Mouse (Mus musculus): ENCODE results near the gene Primpol. TPM values are rescaled to one million over a fixed set of nuclear protein-coding genes. Genes with fewer than 3 reads are reported as not detected.

Primpol gene
- polyA plus RNA-seq, 1 experiment from 2014 or later: 14.9 TPM

DNA sequence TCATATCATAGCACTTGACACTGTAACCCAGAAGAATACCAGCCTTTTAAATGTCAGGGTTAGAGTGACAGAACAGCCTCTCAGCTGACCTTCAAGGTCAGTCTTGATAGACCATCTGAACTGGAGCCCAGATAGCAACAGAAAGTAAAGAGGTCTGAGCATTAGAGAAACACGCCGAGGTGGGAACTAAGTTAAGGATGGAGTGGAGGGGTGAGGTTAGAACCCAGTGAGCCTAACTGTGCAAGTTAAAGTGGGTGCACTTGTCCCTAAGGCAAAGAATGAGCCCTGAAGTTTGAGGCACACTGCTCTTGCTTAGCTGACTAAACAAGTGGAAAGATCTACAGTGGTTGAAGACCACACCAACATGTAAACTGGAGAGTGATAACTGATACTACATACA lies 18.9 kb downstream of the Primpol start:
- Histone ChIP-seq H3K27me3 (ENCODE audit: control insufficient read depth, insufficient read depth, low read length) (no peaks in the 10 kb centered on the region), H3K36me3 (ENCODE audit: control insufficient read depth, insufficient read depth, low read length) (no peaks in the 10 kb centered on the region), H3K4me2 (ENCODE audit: low read depth, low read length, severe bottlenecking) (no peak overlapping the region), H3K4me1 (replicated peaks; ENCODE audit: control insufficient read depth, insufficient read depth, low read length) (no peaks in the 10 kb centered on the region), H3K9ac (ENCODE audit: low read length) (no peak overlapping the region), H3K27ac (ENCODE audit: low read depth, low read length) (no peak overlapping the region), H3K4me3 (ENCODE audit: low read depth, low read length) (no peak overlapping the region), H3K9me3 (ENCODE audit: control insufficient read depth, low read length) (no peaks in the 10 kb centered on the region)
- 86% methylated on average over 2 of the region's 2 CpGs for whole genome bisulfite sequencing
- ATAC-seq (replicated peaks; ENCODE audit: low FRiP score): no peak
- no peak for DNase-seq (ENCODE audit: low spot score)

DNA sequence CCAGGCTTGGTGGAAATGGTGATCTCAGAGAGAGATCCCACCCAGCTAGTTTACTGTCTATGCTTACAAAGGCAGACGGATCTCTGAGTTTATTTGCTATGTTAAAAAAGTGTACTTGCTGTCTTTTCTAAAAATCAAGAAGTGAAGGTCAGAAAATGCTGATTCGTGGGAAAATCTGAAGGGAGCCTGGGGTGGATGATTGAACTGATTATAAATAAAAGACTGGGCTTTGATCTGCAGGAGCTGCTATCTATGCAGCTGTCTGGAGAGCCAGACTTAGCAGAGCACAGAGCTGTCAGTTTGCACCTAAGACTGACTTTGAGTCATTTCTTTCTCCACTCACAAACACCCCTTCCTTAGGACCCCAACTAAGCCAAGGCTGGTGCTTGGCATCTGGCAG lies 19.6 kb downstream of the Primpol start:
- H3K27me3 ChIP-seq (ENCODE audit: control insufficient read depth, insufficient read depth, low read length): no peaks in the 10 kb centered on the region
- no peak overlapping the region for H3K4me2 ChIP-seq (ENCODE audit: low read depth, low read length, severe bottlenecking)
- DNase-seq (ENCODE audit: low spot score): no peak
- H3K9me3 ChIP-seq (ENCODE audit: control insufficient read depth, low read length): no peaks in the 10 kb centered on the region
- no peak overlapping the region for H3K27ac ChIP-seq (ENCODE audit: low read depth, low read length)
- 82% methylated on average over 2 of the region's 2 CpGs for WGBS
- H3K4me1 ChIP-seq (replicated peaks; ENCODE audit: control insufficient read depth, insufficient read depth, low read length): no peaks in the 10 kb centered on the region
- no peak for ATAC-seq (replicated peaks; ENCODE audit: low FRiP score)
- no peak overlapping the region for H3K4me3 ChIP-seq (ENCODE audit: low read depth, low read length)
- no peaks in the 10 kb centered on the region for H3K36me3 ChIP-seq (ENCODE audit: control insufficient read depth, insufficient read depth, low read length)
- no peak overlapping the region for H3K9ac ChIP-seq (ENCODE audit: low read length)

DNA sequence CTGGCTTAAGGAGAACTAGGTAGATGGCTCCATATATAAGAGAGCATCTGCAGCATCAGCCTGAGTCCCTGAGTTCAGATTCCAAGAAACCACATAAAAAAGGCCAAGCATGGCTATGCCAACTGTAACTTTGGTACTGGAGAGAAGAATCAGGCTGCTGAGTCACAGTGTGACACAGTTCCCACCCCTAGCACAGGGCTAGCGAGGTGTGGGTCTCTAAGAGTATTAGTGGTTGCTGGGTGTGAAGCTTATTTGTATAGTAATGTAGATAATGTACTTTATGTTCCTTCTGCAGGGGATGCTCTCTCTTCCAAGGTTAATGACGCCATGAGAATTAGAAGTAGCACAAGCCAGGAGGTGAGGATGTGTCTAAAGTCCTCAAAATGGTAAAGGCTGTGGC lies 20.5 kb downstream of the Primpol start:
- H3K27ac ChIP-seq (ENCODE audit: low read depth, low read length): no peak overlapping the region
- DNase-seq (ENCODE audit: low spot score) (no peak), ATAC-seq (replicated peaks; ENCODE audit: low FRiP score) (no peak)
- no peaks in the 10 kb centered on the region for H3K4me1 ChIP-seq (replicated peaks; ENCODE audit: control insufficient read depth, insufficient read depth, low read length)
- WGBS: 84% methylated on average over 2 of the region's 2 CpGs
- H3K9me3 ChIP-seq (ENCODE audit: control insufficient read depth, low read length): no peaks in the 10 kb centered on the region
- no peak overlapping the region for H3K4me2 ChIP-seq (ENCODE audit: low read depth, low read length, severe bottlenecking)
- no peak overlapping the region for H3K4me3 ChIP-seq (ENCODE audit: low read depth, low read length)
- no peak overlapping the region for H3K9ac ChIP-seq (ENCODE audit: low read length)
- H3K36me3 ChIP-seq (ENCODE audit: control insufficient read depth, insufficient read depth, low read length): no peaks in the 10 kb centered on the region
- no peaks in the 10 kb centered on the region for H3K27me3 ChIP-seq (ENCODE audit: control insufficient read depth, insufficient read depth, low read length)

- WGBS: 91% methylated on average over 2 of the region's 2 CpGs
- ATAC-seq (replicated peaks; ENCODE audit: low FRiP score): no peak
These were observed 21.4 kb downstream of the Primpol start for GRCm38 (mm10) chr8:46595593-46595992.

DNA sequence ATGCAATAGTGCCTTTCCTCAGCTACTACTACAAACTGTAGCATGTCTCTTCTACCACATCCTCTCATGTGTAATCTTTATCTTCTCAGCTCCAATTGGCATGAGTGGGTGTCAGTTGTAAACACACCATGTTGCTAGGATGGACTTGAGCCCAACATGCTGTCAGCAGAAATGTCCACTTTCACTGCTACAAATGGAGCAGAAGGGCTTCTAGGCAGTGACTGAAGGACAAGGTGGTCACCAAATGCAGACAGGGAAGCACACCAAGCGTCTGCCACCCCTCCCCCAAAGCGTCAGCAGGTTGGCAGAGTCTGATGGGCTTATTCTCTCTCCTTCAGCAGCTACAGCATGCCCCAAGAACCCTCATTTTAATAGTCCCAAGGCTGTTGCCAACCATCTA lies 23.2 kb downstream of the Primpol start:
- H3K27me3 ChIP-seq (ENCODE audit: control insufficient read depth, insufficient read depth, low read length): no peaks in the 10 kb centered on the region
- DNase-seq (ENCODE audit: low spot score): no peak
- H3K27ac ChIP-seq (ENCODE audit: low read depth, low read length): no peak overlapping the region
- ATAC-seq (replicated peaks; ENCODE audit: low FRiP score): no peak
- no peak overlapping the region for H3K9ac ChIP-seq (ENCODE audit: low read length)
- no peaks in the 10 kb centered on the region for H3K9me3 ChIP-seq (ENCODE audit: control insufficient read depth, low read length)
- no peaks in the 10 kb centered on the region for H3K36me3 ChIP-seq (ENCODE audit: control insufficient read depth, insufficient read depth, low read length)
- no peak overlapping the region for H3K4me3 ChIP-seq (ENCODE audit: low read depth, low read length)
- WGBS: 81% methylated on average over 2 of the region's 2 CpGs
- no peaks in the 10 kb centered on the region for H3K4me1 ChIP-seq (replicated peaks; ENCODE audit: control insufficient read depth, insufficient read depth, low read length)
- H3K4me2 ChIP-seq (ENCODE audit: low read depth, low read length, severe bottlenecking): no peak overlapping the region

More at GRCm38 (mm10) chr8:46595593-46595992, 21.4 kb downstream of the Primpol start:
- H3K27me3 ChIP-seq (ENCODE audit: control insufficient read depth, insufficient read depth, low read length): no peaks in the 10 kb centered on the region
- H3K27ac ChIP-seq (ENCODE audit: low read depth, low read length): no peak overlapping the region
- DNase-seq (ENCODE audit: low spot score): no peak
- no peak overlapping the region for H3K9ac ChIP-seq (ENCODE audit: low read length)
- no peak overlapping the region for H3K4me3 ChIP-seq (ENCODE audit: low read depth, low read length)
- H3K36me3 ChIP-seq (ENCODE audit: control insufficient read depth, insufficient read depth, low read length): no peaks in the 10 kb centered on the region
- no peaks in the 10 kb centered on the region for H3K9me3 ChIP-seq (ENCODE audit: control insufficient read depth, low read length)
- H3K4me2 ChIP-seq (ENCODE audit: low read depth, low read length, severe bottlenecking): no peak overlapping the region
- H3K4me1 ChIP-seq (replicated peaks; ENCODE audit: control insufficient read depth, insufficient read depth, low read length): no peaks in the 10 kb centered on the region

DNA sequence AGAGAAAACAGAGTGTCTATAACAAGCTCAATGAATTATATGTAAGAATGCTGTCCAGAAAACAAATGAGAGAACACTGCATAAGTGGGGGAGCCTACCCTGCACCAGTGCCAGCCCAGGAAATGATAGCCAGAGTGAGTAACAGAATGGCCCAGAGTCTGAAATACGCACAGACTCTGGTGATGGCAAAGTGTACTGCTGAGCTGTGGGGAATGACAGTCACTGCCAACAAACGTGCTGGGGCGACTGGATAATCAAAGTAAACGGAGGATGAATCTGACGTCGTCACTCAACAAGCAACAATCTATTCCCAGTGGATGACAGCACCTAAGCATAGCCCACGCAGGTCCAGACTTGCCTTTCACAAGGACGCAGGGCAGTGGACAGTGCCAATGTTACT lies 23.9 kb downstream of the Primpol start:
- WGBS: 86% methylated on average over 8 of the region's 8 CpGs

DNA sequence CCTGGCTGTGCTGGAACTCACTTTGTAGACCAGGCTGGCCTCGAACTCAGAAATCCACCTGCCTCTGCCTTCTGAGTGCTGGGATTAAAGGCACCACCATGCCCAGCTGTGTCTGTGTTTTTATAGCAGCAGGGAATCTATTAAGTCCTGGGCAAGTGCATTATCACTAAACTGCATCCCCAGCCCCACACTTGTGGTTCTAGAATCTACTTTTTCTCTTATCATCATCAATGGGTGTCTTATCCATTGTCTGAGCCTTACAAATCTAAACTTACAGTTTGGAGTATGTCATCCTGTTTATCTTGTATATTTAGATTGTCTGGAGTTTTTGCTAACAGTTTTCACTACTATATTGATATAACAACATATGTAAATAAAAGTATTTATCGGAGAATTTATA lies 28.3 kb downstream of the Primpol start:
- H3K27ac ChIP-seq (ENCODE audit: low read depth, low read length): no peak overlapping the region
- H3K9me3 ChIP-seq (ENCODE audit: control insufficient read depth, low read length): no peaks in the 10 kb centered on the region
- H3K9ac ChIP-seq (ENCODE audit: low read length): no peak overlapping the region
- no peak overlapping the region for H3K4me2 ChIP-seq (ENCODE audit: low read depth, low read length, severe bottlenecking)
- no peaks in the 10 kb centered on the region for H3K4me1 ChIP-seq (replicated peaks; ENCODE audit: control insufficient read depth, insufficient read depth, low read length)
- H3K27me3 ChIP-seq (ENCODE audit: control insufficient read depth, insufficient read depth, low read length): no peaks in the 10 kb centered on the region
- no peak for DNase-seq (ENCODE audit: low spot score)
- WGBS: 98% methylated on average over 2 of the region's 2 CpGs
- no peak overlapping the region for H3K4me3 ChIP-seq (ENCODE audit: low read depth, low read length)
- no peak for ATAC-seq (replicated peaks; ENCODE audit: low FRiP score)
- H3K36me3 ChIP-seq (ENCODE audit: control insufficient read depth, insufficient read depth, low read length): no peaks in the 10 kb centered on the region

More for the DNA sequence above, 23.9 kb downstream of the Primpol start:
- no peaks in the 10 kb centered on the region for H3K9me3 ChIP-seq (ENCODE audit: control insufficient read depth, low read length)
- H3K36me3 ChIP-seq (ENCODE audit: control insufficient read depth, insufficient read depth, low read length): no peaks in the 10 kb centered on the region
- H3K4me1 ChIP-seq (replicated peaks; ENCODE audit: control insufficient read depth, insufficient read depth, low read length): no peaks in the 10 kb centered on the region
- H3K4me2 ChIP-seq (ENCODE audit: low read depth, low read length, severe bottlenecking): no peak overlapping the region
- no peak for DNase-seq (ENCODE audit: low spot score)
- H3K4me3 ChIP-seq (ENCODE audit: low read depth, low read length): no peak overlapping the region
- H3K27ac ChIP-seq (ENCODE audit: low read depth, low read length): no peak overlapping the region
- no peak overlapping the region for H3K9ac ChIP-seq (ENCODE audit: low read length)
- no peak for ATAC-seq (replicated peaks; ENCODE audit: low FRiP score)
- H3K27me3 ChIP-seq (ENCODE audit: control insufficient read depth, insufficient read depth, low read length): no peaks in the 10 kb centered on the region

DNA sequence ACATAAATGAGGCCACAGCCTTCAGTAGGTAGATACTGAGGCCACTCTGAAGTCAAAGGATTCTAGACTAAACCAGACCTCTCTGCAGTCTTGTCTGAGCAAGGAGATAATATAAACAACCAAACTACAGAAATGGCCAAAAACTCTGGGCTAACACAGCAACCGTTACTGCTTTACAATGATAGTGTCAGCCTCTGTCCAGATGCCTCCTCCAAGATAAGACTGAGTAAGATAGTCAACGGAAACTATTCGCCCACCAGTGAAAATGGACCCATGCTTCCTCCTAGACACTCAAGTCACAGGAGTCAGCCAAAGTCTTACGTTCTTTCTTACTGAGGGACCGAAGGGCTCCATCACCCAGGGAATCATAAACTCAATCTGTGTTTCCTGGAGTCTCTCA lies 29.1 kb downstream of the Primpol start:
- Histone ChIP-seq H3K9ac (ENCODE audit: low read length) (no peak overlapping the region), H3K4me1 (replicated peaks; ENCODE audit: control insufficient read depth, insufficient read depth, low read length) (no peaks in the 10 kb centered on the region), H3K4me2 (ENCODE audit: low read depth, low read length, severe bottlenecking) (no peak overlapping the region), H3K9me3 (ENCODE audit: control insufficient read depth, low read length) (no peaks in the 10 kb centered on the region), H3K4me3 (ENCODE audit: low read depth, low read length) (no peak overlapping the region), H3K27ac (ENCODE audit: low read depth, low read length) (no peak overlapping the region), H3K27me3 (ENCODE audit: control insufficient read depth, insufficient read depth, low read length) (no peaks in the 10 kb centered on the region), H3K36me3 (ENCODE audit: control insufficient read depth, insufficient read depth, low read length) (no peaks in the 10 kb centered on the region)
- DNase-seq (ENCODE audit: low spot score) (no peak), ATAC-seq (replicated peaks; ENCODE audit: low FRiP score) (no peak)
- 93% methylated on average over 5 of the region's 5 CpGs for WGBS

DNA sequence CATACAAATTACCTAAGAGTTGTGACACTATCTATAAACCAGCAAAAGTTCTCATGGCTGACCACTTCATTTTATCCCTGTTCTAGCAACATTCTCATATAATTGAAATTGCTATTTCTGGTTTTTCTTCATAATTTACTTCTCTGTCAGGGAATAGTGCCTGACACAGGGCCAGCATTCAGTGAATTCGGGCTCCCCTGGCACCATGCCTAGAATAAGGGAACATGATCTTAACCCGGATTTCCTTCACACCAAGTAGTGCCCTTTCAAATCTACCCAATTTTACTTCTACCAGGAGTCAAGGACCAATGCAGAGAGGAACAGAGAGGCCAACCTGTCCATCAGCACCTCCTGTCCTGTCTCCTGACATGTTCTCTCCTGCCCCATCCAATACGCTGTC lies 31.4 kb downstream of the Primpol start:
- ATAC-seq (replicated peaks; ENCODE audit: low FRiP score) (no peak), DNase-seq (ENCODE audit: low spot score) (no peak)
- H3K36me3 ChIP-seq (ENCODE audit: control insufficient read depth, insufficient read depth, low read length): no peaks in the 10 kb centered on the region
- no peak overlapping the region for H3K9ac ChIP-seq (ENCODE audit: low read length)
- WGBS: 88% methylated on average over 3 of the region's 3 CpGs
- no peak overlapping the region for H3K27ac ChIP-seq (ENCODE audit: low read depth, low read length)
- H3K27me3 ChIP-seq (ENCODE audit: control insufficient read depth, insufficient read depth, low read length): no peaks in the 10 kb centered on the region
- no peak overlapping the region for H3K4me3 ChIP-seq (ENCODE audit: low read depth, low read length)
- H3K4me2 ChIP-seq (ENCODE audit: low read depth, low read length, severe bottlenecking): no peak overlapping the region
- H3K4me1 ChIP-seq (replicated peaks; ENCODE audit: control insufficient read depth, insufficient read depth, low read length): no peaks in the 10 kb centered on the region
- no peaks in the 10 kb centered on the region for H3K9me3 ChIP-seq (ENCODE audit: control insufficient read depth, low read length)
